Mouse (Mus musculus): ENCODE data around the gene Rps7.

Rps7 gene

DNA sequence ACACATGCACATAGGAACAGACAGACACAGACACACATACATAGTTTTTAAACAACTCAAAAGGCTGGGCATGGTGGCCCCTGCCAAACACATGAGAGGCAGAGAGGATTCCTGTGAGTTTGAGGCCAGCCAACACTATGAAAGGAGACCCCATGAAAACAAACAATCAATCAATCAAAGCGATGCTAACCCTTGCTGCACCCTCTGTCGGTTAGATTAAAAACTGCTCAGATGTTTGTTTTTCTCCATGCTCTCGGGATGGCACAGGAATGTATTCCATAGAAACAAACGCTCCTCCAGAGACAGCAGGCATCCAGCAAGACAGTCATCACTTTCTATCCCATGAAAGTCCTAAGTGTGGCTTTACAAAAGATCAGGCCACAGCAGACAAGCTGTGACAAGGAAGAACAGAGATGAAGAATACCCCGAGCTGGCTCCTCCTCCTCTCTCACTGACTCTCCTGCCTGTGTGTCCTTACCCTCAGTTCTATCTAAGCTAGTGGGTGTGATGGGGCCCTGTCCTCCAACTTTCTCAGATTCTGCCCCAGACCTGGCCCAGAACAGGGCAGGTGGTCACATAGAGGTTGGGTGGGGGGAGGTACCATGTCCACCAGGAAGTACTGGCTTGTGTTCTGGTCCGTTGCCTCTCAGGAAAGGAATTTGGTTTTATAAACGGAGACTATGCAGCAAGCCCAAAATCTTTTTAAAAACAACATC lies 14.1 kb downstream of the Rps7 start:
- no peak for DNase-seq (ENCODE audit: inconsistent age in 2 of 2, low spot score in 1 of 2)

DNA sequence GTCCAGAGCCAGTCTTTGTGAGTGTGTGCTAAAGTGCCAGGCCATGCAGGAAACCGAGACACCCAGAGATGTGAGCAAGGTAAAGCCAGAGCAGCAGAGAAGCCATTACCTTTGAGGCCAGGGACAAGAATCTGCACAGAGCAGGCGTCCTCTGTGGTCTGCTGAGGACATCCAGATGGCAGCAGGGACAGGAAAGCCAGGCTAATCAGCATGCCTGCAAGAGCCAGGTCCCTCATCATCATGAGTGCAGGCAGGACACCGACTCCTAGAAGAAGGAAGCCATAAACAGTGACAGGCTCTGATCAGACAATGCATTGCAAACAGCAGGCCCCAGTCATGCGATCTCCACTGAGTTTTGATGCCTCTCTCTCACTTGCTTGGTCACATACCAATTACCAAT lies 18.5 kb downstream of the Rps7 start:
- DNase-seq (ENCODE audit: inconsistent age in 2 of 2, low spot score in 1 of 2), result no peak

DNA sequence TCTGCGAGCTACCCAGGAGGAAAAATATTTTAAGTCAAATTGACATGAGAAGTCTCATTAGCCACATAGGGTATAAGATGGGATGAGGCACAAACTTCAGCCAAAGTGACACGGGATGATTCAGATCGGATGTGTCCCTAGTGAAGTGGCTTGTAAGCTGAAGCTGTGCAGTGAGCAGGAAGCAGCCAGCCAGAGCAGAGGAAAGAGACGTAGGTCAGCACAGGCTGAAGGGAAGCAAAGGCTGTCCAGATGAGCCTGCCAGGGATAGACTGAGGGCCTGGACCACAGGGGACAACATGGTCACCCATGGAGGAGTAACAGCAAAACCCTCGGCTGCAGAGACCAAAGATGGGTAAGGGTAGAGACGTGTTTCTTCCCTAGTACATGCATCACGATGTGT lies 21.4 kb downstream of the Rps7 start:
- no peak for DNase-seq (ENCODE audit: inconsistent age in 2 of 2, low spot score in 1 of 2)

DNA sequence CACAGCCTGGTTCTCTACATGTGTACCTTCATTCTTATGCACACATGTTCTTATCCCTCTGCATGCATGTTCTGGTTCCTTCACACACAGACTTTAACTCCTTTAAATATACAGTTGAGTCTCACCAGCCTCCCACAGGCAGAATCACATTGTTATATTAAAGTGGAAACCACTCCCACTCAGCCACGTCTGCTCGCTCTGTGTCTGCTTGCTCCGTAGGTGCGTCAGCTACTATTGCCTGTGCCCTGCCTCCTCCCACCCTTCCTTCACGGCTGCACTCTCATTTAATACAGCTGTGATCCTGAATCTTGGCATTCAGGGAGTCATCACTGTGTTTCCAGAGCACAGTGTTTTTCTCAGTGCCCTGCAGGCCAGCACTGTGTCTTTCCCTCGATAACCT lies 23.4 kb downstream of the Rps7 start:
- DNase-seq (ENCODE audit: inconsistent age in 2 of 2, low spot score in 1 of 2), result no peak

DNA sequence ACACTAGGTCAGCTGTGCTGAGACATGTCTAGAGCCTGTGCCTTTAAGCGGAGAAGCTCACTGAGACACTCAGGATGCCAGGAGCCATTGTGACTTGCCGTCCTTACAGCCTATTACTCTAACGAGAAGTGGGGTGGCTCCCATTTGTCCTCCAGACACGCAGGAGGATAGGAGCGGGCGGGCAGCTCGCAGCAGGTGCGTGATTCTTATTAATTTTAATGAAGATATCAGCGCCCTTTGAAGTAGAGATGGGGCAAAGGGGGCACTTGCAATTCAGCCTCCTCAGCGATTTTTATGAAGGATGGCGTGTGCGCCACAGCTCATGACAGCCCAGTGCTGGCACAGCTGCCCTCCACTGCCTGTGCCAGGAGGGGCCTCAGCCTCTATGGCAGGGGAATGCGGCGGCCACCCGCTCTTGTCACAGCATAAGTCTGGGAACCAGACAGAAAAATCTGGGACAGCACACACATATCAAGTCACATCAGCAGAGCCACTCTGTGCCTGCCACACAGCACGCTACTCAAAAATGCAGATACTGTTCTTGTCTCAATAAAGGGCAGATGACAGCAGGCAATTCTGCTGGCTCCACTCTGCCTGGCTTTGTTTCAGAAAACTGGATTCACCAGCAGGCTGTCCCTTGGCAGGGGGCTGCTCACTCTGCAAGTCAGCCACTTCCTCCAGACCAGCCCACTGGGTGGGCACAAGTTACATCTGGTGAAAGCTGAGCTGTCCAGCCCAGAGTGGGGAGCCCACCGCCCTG lies 28.0 kb downstream of the Rps7 start:
- no peak for DNase-seq (ENCODE audit: inconsistent age in 2 of 2, low spot score in 1 of 2)

DNA sequence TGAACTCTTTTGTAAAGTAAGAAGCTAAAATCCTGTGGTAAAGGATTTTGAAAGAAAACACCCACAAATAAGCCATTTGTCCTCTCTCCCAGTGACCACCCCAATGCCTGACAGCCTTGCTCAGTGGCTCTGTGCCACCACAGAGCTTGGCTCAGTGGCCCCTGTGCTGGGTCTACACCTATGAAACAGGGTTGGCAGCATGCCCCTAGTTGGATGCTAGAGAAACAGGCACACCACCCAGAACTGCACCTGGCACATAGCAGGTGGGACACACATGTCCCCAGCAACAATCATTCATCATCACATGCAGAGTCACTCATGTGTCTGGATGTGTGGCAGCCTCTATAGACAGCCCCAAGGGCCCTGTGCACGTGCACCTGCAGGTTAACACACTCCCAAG lies 32.3 kb downstream of the Rps7 start:
- DNase-seq (ENCODE audit: inconsistent age in 2 of 2, low spot score in 1 of 2), result no peak

- DNase-seq (ENCODE audit: inconsistent age in 2 of 2, low spot score in 1 of 2), result peak; percentile 41 to 65
Measured at GRCm38 (mm10) chr12:28602259-28602658, 33.5 kb downstream of the Rps7 start.

GRCm38 (mm10) chr12:28598526-28598991 lies 37.2 kb downstream of the Rps7 start:
- DNase-seq (ENCODE audit: inconsistent age in 2 of 2, low spot score in 1 of 2), result no peak

DNA sequence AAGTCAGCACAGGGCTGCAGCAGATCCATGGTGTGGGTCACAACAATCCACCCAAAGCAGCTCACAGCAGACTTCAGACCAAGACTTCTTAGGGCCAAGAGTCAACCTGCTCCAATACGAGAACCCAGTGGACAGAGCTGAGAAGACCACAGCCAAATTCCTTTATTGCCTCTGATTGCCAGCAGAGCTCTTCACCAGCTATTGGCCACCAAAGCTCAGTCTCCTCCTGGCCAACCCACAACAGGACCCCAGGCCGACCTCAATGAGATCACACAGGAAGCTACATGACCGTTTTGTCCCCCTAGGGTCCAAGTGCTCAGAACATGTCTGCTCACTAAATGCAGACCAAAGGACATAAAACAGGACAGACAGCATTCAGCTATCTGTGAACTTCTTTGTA lies 37.6 kb downstream of the Rps7 start:
- DNase-seq (ENCODE audit: inconsistent age in 2 of 2, low spot score in 1 of 2), result no peak

- no peak for DNase-seq (ENCODE audit: inconsistent age in 2 of 2, low spot score in 1 of 2)
Measured at GRCm38 (mm10) chr12:28597699-28598098, 38.1 kb downstream of the Rps7 start.

- no peak for DNase-seq (ENCODE audit: inconsistent age in 2 of 2, low spot score in 1 of 2)
Measured at GRCm38 (mm10) chr12:28596851-28597250, 38.9 kb downstream of the Rps7 start.

GRCm38 (mm10) chr12:28590428-28590827 lies 45.3 kb downstream of the Rps7 start:
- DNase-seq (ENCODE audit: inconsistent age in 2 of 2, low spot score in 1 of 2), result no peak

DNA sequence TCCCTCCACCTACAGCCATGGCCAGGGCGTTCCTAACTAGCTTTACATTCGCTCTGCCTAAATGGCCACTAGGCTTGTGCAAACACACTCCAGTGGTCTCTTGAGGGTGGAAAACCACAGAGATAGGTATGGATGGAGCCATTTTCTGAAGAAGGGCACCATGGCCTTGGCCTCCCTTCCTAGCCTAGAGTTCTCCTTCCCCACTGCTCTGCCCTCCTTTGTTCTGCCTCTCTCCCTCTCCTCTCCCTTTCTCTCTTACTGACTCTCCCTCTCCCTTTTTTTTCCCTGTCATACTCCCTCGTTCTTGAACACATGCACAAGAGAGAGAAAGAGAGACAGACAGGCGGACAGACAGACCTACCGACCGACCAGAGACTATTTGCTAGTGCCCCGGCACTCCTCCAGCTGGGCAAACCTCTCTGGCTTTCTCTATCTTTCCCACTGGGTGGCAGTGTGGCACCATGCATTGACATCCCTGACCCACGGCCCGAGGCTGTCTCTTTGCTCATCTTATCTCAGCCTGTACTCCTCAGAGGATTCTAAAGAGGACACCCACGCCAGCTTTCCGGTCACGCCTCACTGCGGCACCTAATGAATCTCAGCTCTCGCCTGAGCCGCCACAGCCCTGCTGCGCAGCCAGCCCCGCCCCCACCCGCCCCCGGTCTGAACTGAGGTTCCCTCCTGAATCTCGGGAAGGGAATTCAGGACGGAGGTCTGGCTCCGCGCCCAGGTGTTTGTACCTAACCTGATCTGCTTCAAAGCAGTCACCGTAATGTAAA lies 46.5 kb downstream of the Rps7 start:
- DNase-seq (ENCODE audit: inconsistent age in 2 of 2, low spot score in 1 of 2), result peak; percentile 82 to 95

DNA sequence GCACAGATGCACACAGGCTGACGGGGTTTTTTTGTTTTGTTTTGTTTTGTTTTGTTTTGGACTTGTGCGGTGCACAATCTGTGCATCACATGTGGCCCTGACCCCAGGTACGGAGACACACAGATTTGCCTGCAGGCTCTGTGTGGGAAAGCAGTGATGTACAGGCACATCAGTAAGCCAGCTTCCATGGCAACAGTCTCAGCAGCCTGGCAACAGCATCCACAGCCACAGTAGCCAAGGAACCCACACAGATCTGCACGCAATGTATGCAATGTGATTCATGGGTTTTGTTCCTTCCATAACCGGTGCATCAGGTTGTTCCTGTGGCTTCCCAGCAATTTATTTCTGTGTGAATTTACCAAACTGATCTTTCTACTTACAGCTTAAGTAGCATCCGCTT lies 47.8 kb downstream of the Rps7 start:
- DNase-seq (ENCODE audit: inconsistent age in 2 of 2, low spot score in 1 of 2), result no peak

DNA sequence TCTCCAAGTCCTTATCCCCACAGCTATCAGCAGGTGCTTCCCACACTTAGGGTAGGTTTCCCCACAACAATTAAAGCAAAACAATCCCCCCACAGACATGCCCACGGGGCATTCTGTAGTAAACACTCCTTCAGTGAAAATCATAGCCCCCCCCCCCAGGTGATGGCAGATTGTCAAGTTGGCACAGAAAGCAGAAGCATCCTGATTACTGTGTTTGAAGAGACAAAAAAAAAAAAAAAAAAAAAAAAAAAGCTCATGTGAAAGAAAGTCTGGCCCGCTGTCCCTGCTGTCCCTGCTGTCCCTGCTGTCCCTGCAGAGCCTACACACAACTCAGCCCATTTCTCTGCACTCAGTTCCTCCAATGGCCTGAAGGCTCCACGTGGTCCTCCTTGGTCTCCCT lies 51.7 kb downstream of the Rps7 start:
- DNase-seq (ENCODE audit: inconsistent age in 2 of 2, low spot score in 1 of 2), result no peak

DNA sequence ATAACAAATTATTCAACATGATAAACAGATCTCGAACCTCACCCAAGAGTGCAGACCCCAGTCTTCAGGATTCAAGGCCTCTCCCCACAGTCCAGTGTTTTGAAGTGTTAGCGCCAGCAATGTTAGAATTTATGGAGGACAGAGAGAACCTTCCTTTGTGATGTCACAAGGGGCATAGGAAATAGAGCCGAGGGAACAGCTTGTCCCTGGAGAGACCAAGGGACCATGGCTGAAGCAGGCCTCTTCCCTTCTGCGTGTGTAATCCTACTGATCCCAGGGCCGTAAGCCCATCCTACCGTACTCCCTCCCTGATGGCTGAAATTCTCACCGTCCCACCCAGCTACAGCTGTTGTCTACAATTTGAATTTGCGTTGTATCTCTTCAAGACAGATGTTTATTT lies 53.3 kb downstream of the Rps7 start, which contains the start of gene Allc:
Gene Allc (minus strand): TSS at position 101 of the 400 bp plus-strand sequence.
- DNase-seq (ENCODE audit: inconsistent age in 2 of 2, low spot score in 1 of 2), result no peak

Data from adrenal gland, adult (tissue).